Mouse (Mus musculus) ES-E14 (cell line): Measurements from ENCODE around the gene A230050P20Rik.

Experiments used
- CHD2 ChIP-seq: IDR thresholded peaks from 2 replicates; pipeline ENCODE4 v1.6.1; 2014; ENCODE audit warnings: mild to moderate bottlenecking, low read depth, low read length, inconsistent platforms
- HCFC1 ChIP-seq: IDR thresholded peaks from 2 replicates; pipeline ENCODE4 v1.6.1; 2012; ENCODE audit warnings: low read length, inconsistent platforms, borderline replicate concordance; ENCODE audit not compliant: insufficient read depth
- MAFK ChIP-seq: IDR thresholded peaks from 2 replicates; pipeline ENCODE4 v1.6.1; 2014; ENCODE audit warnings: mild to moderate bottlenecking, low read depth, low read length, inconsistent platforms; ENCODE audit not compliant: insufficient read depth
- ZC3H11A ChIP-seq: IDR thresholded peaks from 2 replicates; pipeline ENCODE4 v1.6.1; 2012; ENCODE audit warnings: low read depth, mild to moderate bottlenecking, inconsistent platforms, low read length, borderline replicate concordance
- ZNF384 ChIP-seq: IDR thresholded peaks from 2 replicates; pipeline ENCODE4 v1.6.1; 2012; ENCODE audit warnings: low read depth, low read length, inconsistent platforms

- TF ChIP-seq HCFC1 (no peak), ZNF384 (no peak), CHD2 (no peak), MAFK (no peak), ZC3H11A (no peak)
Observed at GRCm38 (mm10) chr9:20820001-20820400, 48.4 kb upstream of the A230050P20Rik start.
